Mouse (Mus musculus): ENCODE measurements at regions not wholly inside any gene's neighbourhood (a gene's known extent, or its start where the extent isn't known, plus 50 kb on each side); places are given as distances from the start of the nearest gene placed in this dataset.
A peak's percentile ranks its signal among the peaks of the same experiment; 100 is the strongest.

DNA sequence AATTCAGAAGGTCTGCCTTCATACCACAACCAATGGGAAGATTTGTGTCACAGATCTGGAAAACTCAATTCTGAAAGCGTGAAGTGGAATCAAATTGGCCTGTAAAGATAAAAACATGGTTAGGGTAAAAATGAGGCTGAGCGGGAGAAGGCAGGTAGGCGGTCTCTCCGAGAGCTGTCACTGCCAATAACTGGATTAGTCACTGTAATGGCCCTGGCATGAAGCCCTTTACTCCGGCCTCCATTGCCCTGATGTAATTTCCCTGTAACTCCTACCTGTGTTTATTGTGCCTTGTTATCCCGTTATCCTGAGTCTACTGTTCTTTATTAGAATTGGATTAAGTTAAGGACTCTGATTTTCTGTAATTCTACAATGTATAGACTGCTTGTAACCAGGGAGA, 166.3 kb upstream of the Eef2kmt start:
- ATAC-seq (ENCODE audit: insufficient number of reproducible peaks, low FRiP score, low TSS enrichment, low read depth): no peak
- WGBS: 85% methylated on average over 6 of the region's 6 CpGs

DNA sequence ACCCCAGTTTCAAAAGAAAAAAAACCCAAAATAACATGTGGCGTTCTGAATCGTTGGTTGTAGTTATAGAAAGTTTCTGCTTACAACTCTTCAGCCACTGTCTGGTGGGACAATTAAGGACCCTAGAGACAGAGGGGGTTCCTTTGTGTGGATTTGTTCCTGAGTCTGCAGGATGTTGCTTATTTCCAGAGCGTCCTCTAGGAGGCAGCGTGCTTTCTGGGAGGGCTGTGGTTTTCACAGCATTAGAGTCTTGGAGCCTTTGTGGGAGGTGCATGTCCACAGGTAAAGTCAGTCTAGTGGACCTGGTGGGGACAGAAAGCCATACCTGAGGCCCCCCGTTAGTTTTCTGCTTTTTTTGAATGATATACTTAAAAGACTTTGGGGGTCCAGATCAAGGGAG, 165.8 kb upstream of the Eef2kmt start:
- no peaks in the 10 kb centered on the region for H3K4me1 ChIP-seq (ENCODE audit: control insufficient read depth, insufficient read depth, low read length)
- H3K4me2 ChIP-seq (ENCODE audit: low read depth, severe bottlenecking): no peak overlapping the region
- H3K9ac ChIP-seq (ENCODE audit: low read length): no peak overlapping the region
- DNase-seq (ENCODE audit: low spot score) (no peak), ATAC-seq (ENCODE audit: insufficient number of reproducible peaks, low FRiP score, low TSS enrichment, low read depth) (no peak)
- H3K4me3 ChIP-seq (ENCODE audit: low read depth, low read length): no peak overlapping the region
- H3K36me3 ChIP-seq (ENCODE audit: control insufficient read depth, insufficient read depth, low read length): no peaks in the 10 kb centered on the region
- H3K9me3 ChIP-seq (ENCODE audit: control insufficient read depth, low read length): no peaks in the 10 kb centered on the region
- H3K27me3 ChIP-seq (ENCODE audit: control insufficient read depth, insufficient read depth, low read length): no peaks in the 10 kb centered on the region
- H3K27ac ChIP-seq (replicated peaks; ENCODE audit: low read depth, low read length): no peak overlapping the region
- whole genome bisulfite sequencing: 84% methylated on average over 5 of the region's 5 CpGs

More for the DNA sequence above, 166.3 kb upstream of the Eef2kmt start:
- Histone ChIP-seq H3K27ac (replicated peaks; ENCODE audit: low read depth, low read length) (no peak overlapping the region), H3K27me3 (ENCODE audit: control insufficient read depth, insufficient read depth, low read length) (no peaks in the 10 kb centered on the region), H3K4me1 (ENCODE audit: control insufficient read depth, insufficient read depth, low read length) (no peaks in the 10 kb centered on the region), H3K4me2 (ENCODE audit: low read depth, severe bottlenecking) (no peak overlapping the region), H3K36me3 (ENCODE audit: control insufficient read depth, insufficient read depth, low read length) (no peaks in the 10 kb centered on the region), H3K9me3 (ENCODE audit: control insufficient read depth, low read length) (no peaks in the 10 kb centered on the region), H3K4me3 (ENCODE audit: low read depth, low read length) (no peak overlapping the region), H3K9ac (ENCODE audit: low read length) (no peak overlapping the region)
- DNase-seq (ENCODE audit: low spot score): no peak

DNA sequence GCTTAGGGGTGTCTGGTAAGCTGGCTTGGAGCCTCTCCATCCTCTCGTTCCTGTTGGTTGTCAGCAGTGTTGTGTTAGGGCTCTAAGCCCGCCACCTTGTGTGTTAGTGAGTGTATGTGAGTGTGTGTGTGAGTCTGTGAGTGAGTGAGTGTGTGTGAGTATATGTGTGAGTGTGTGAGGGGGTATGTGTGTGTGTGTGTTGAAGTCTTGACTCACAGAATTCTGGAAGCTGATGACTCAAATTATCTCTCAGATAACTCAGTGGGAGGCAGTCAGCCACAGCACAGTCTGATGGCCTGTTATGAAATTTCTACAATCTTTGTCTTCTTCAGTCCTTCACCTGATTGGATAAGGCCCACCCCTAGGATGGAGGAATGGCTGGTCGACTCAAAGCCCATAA, 163.7 kb upstream of the Eef2kmt start:
- no peak overlapping the region for H3K27ac ChIP-seq (replicated peaks; ENCODE audit: low read depth, low read length)
- H3K9me3 ChIP-seq (ENCODE audit: control insufficient read depth, low read length): no peaks in the 10 kb centered on the region
- WGBS: 80% methylated on average over 3 of the region's 3 CpGs
- no peak overlapping the region for H3K9ac ChIP-seq (ENCODE audit: low read length)
- no peaks in the 10 kb centered on the region for H3K4me1 ChIP-seq (ENCODE audit: control insufficient read depth, insufficient read depth, low read length)
- H3K4me3 ChIP-seq (ENCODE audit: low read depth, low read length): no peak overlapping the region
- no peak for DNase-seq (ENCODE audit: low spot score)
- no peaks in the 10 kb centered on the region for H3K27me3 ChIP-seq (ENCODE audit: control insufficient read depth, insufficient read depth, low read length)
- H3K36me3 ChIP-seq (ENCODE audit: control insufficient read depth, insufficient read depth, low read length): no peaks in the 10 kb centered on the region
- no peak for ATAC-seq (ENCODE audit: insufficient number of reproducible peaks, low FRiP score, low TSS enrichment, low read depth)
- no peak overlapping the region for H3K4me2 ChIP-seq (ENCODE audit: low read depth, severe bottlenecking)

DNA sequence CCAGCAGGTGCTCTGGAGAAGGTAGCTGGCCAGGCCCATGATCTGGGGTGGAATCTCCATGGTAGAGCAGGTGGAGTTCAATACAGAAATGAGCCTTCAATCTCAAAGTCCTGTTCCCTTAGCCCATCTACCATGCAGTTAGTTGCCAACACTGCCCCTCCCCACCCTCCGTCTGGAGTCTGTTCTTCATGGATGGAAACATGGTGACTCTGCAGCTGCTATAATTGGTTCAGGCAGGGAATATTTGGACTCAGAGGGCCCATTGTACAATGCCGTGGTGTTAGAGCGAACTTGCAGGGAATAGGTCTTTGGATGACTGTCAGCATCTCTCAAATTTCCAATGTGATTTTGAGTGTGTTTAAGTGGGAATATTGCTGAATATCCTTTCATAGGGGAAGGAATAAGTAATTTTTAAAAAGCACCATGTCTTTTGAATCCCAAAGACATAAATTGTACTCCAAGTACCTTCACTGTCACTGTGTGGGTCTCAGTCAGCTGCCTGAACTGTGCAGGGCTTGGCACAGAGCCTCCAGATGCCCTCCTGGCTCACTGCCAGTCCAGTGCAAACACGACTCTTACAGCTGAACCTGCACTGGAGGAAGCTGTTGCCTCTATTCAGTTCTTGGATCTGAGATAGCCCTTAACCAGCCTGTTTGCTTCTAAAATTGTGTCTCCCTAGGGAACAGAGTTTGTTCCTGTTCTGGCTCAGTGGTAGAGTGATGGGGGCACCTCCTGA, 162.8 kb upstream of the Eef2kmt start:
- Histone ChIP-seq H3K36me3 (ENCODE audit: control insufficient read depth, insufficient read depth, low read length) (no peaks in the 10 kb centered on the region), H3K4me3 (ENCODE audit: low read depth, low read length) (no peak overlapping the region), H3K27ac (replicated peaks; ENCODE audit: low read depth, low read length) (no peak overlapping the region), H3K9ac (ENCODE audit: low read length) (no peak overlapping the region), H3K9me3 (ENCODE audit: control insufficient read depth, low read length) (no peaks in the 10 kb centered on the region), H3K27me3 (ENCODE audit: control insufficient read depth, insufficient read depth, low read length) (no peaks in the 10 kb centered on the region), H3K4me2 (ENCODE audit: low read depth, severe bottlenecking) (no peak overlapping the region), H3K4me1 (ENCODE audit: control insufficient read depth, insufficient read depth, low read length) (no peaks in the 10 kb centered on the region)
- ATAC-seq (ENCODE audit: insufficient number of reproducible peaks, low FRiP score, low TSS enrichment, low read depth) (no peak), DNase-seq (ENCODE audit: low spot score) (no peak)
- WGBS: 71% methylated on average over 4 of the region's 4 CpGs

DNA sequence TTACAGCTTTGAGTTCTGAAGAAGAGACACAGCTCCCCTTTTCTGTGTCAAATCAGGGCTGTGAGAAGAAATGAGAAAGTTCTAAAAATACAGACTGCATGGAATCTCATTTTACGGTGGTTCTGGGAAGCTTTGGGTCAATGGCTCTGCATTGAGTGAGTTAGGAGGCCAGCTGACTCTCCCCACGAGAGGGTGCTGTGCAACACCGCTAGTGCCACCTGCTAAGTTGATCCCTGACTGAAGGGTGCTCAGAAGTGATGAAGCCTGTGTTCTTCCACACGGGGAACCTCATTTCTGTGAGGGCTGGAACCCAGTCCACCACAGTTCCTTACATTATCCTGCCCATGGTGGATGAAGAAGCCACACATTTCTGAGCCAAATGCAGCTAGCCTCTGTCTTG, 159.5 kb upstream of the Eef2kmt start:
- ATAC-seq (ENCODE audit: insufficient number of reproducible peaks, low FRiP score, low TSS enrichment, low read depth) (no peak), DNase-seq (ENCODE audit: low spot score) (no peak)
- Histone ChIP-seq H3K4me3 (ENCODE audit: low read depth, low read length) (no peak overlapping the region), H3K27me3 (ENCODE audit: control insufficient read depth, insufficient read depth, low read length) (no peaks in the 10 kb centered on the region), H3K4me2 (ENCODE audit: low read depth, severe bottlenecking) (no peak overlapping the region), H3K9me3 (ENCODE audit: control insufficient read depth, low read length) (no peaks in the 10 kb centered on the region), H3K36me3 (ENCODE audit: control insufficient read depth, insufficient read depth, low read length) (no peaks in the 10 kb centered on the region), H3K27ac (replicated peaks; ENCODE audit: low read depth, low read length) (no peak overlapping the region), H3K4me1 (ENCODE audit: control insufficient read depth, insufficient read depth, low read length) (no peaks in the 10 kb centered on the region), H3K9ac (ENCODE audit: low read length) (no peak overlapping the region)
- 77% methylated on average over 4 of the region's 4 CpGs for WGBS

DNA sequence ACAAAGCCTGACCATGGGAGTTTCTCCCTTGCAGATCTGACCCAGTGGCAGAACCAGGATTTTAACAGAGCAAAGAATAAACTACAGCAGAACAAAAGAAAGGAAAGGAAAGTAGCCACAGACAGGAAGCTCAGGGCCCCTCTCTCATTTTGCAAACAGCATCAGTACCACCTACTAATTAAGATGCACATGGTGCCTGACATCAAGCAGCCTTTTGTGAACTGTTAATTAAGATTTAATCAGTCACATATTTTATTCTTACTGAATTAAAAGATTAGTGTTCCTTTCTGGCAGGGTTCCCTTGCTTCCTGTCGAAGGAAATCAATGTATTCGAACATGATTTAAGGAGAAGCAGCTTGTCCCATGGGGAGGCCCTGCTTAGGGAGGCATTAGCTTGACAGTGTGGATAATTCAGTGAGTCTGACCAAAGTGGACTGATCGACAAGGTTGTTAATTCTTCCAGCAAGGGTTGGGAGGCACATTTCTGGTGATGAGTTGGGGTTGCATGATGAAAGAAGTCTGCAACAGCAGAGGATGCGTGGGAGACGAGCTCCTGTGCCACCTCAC, 156.1 kb upstream of the Eef2kmt start:
- DNase-seq (ENCODE audit: low spot score) (no peak), ATAC-seq (ENCODE audit: insufficient number of reproducible peaks, low FRiP score, low TSS enrichment, low read depth) (no peak)
- no peak overlapping the region for H3K9ac ChIP-seq (ENCODE audit: low read length)
- no peak overlapping the region for H3K4me3 ChIP-seq (ENCODE audit: low read depth, low read length)
- 53% methylated on average over 5 of the region's 5 CpGs for WGBS
- H3K4me1 ChIP-seq (ENCODE audit: control insufficient read depth, insufficient read depth, low read length): no peaks in the 10 kb centered on the region
- no peaks in the 10 kb centered on the region for H3K36me3 ChIP-seq (ENCODE audit: control insufficient read depth, insufficient read depth, low read length)
- no peak overlapping the region for H3K4me2 ChIP-seq (ENCODE audit: low read depth, severe bottlenecking)
- no peaks in the 10 kb centered on the region for H3K27me3 ChIP-seq (ENCODE audit: control insufficient read depth, insufficient read depth, low read length)
- no peaks in the 10 kb centered on the region; the same call in 1 of the 2 replicates for H3K9me3 ChIP-seq (ENCODE audit: control insufficient read depth, low read length)
- H3K27ac ChIP-seq (replicated peaks; ENCODE audit: low read depth, low read length): no peak overlapping the region

DNA sequence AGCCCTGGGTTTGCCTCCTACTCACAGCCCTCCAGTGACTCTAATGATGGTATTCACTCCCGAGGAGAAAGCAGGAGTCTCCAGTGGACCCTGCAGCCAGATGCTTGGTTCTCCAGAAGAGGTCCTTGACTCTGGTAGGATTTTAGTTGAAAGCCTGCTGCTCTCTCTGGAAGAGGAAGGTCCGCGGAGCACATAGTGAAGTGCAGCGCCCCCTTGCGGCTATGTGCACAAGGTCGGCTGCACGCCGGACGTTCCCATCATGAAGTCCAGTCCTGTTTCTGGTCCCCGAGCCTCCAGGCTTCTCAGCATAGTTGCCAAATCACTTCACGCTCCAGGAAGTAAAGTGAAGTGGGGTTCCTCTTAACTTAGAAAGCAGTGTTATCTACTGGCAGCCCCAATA, 150.9 kb upstream of the Eef2kmt start:
- no peak overlapping the region for H3K4me2 ChIP-seq (ENCODE audit: low read depth, severe bottlenecking)
- peak; percentile 83 for DNase-seq (ENCODE audit: low spot score)
- H3K9me3 ChIP-seq (ENCODE audit: control insufficient read depth, low read length): no peaks in the 10 kb centered on the region; the same call in 1 of the 2 replicates
- WGBS: 10% methylated on average over 11 of the region's 11 CpGs
- no peak for ATAC-seq (ENCODE audit: insufficient number of reproducible peaks, low FRiP score, low TSS enrichment, low read depth)
- H3K27ac ChIP-seq (replicated peaks; ENCODE audit: low read depth, low read length): no peak overlapping the region
- H3K4me3 ChIP-seq (ENCODE audit: low read depth, low read length): no peak overlapping the region
- no peaks in the 10 kb centered on the region for H3K4me1 ChIP-seq (ENCODE audit: control insufficient read depth, insufficient read depth, low read length)
- H3K36me3 ChIP-seq (ENCODE audit: control insufficient read depth, insufficient read depth, low read length): no peaks in the 10 kb centered on the region
- H3K9ac ChIP-seq (ENCODE audit: low read length): no peak overlapping the region
- H3K27me3 ChIP-seq (ENCODE audit: control insufficient read depth, insufficient read depth, low read length): no peaks in the 10 kb centered on the region

DNA sequence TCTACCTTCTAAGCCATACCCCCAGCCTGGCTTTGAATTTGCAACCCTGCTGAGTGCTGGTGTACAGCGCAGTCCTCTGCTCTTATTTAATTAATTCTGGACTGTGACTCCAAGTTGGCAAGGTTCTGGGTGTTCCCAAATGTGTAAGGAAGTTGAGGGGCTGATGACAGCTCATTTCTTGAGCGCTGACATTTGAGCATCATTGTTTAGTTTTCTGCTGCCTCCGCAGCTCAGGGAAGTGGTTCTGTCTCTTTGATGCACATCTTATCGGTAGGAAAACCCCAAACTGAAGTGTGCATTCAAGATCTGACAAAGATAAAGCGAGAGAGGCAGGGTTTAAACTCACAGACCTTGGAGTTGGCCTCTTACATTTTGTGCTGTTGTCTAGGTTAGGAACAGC, 137.6 kb upstream of the Eef2kmt start:
- Histone ChIP-seq H3K4me2 (ENCODE audit: low read depth, severe bottlenecking) (no peak overlapping the region), H3K4me3 (ENCODE audit: low read depth, low read length) (no peak overlapping the region), H3K9ac (ENCODE audit: low read length) (no peak overlapping the region), H3K27ac (replicated peaks; ENCODE audit: low read depth, low read length) (no peak overlapping the region), H3K4me1 (ENCODE audit: control insufficient read depth, insufficient read depth, low read length) (no peaks in the 10 kb centered on the region), H3K36me3 (ENCODE audit: control insufficient read depth, insufficient read depth, low read length) (no peaks in the 10 kb centered on the region), H3K27me3 (ENCODE audit: control insufficient read depth, insufficient read depth, low read length) (no peaks in the 10 kb centered on the region), H3K9me3 (ENCODE audit: control insufficient read depth, low read length) (no peaks in the 10 kb centered on the region)
- DNase-seq (ENCODE audit: low spot score): no peak
- 80% methylated on average over 5 of the region's 5 CpGs for WGBS
- ATAC-seq (ENCODE audit: insufficient number of reproducible peaks, low FRiP score, low TSS enrichment, low read depth): no peak

DNA sequence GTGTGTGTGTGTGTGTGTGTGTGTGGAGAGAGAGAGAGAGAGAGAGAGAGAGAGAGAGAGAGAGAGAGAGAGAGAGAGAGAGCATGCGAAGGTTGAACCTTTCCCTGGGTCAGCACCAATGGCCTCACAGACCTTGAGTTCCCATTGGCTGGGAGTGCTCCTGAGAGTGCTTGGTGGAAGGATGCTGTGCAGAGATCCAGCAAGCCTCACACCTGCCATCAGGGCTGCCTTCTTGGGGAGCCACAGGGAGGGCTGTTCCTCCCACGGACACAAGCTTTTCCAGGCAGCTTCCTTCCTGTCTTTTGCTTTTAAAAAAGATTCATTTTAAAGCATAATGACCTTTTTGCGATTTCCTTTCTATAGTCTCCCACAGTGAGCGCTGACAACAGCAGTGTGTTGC, 127.1 kb upstream of the Eef2kmt start:
- Histone ChIP-seq H3K9ac (ENCODE audit: low read length) (no peak overlapping the region), H3K4me2 (ENCODE audit: low read depth, severe bottlenecking) (no peak overlapping the region), H3K9me3 (ENCODE audit: control insufficient read depth, low read length) (no peaks in the 10 kb centered on the region), H3K4me3 (ENCODE audit: low read depth, low read length) (no peak overlapping the region), H3K27me3 (ENCODE audit: control insufficient read depth, insufficient read depth, low read length) (no peaks in the 10 kb centered on the region), H3K36me3 (ENCODE audit: control insufficient read depth, insufficient read depth, low read length) (no peaks in the 10 kb centered on the region), H3K4me1 (ENCODE audit: control insufficient read depth, insufficient read depth, low read length) (no peaks in the 10 kb centered on the region), H3K27ac (replicated peaks; ENCODE audit: low read depth, low read length) (no peak overlapping the region)
- DNase-seq (ENCODE audit: low spot score) (no peak), ATAC-seq (ENCODE audit: insufficient number of reproducible peaks, low FRiP score, low TSS enrichment, low read depth) (no peak)
- 55% methylated on average over 4 of the region's 4 CpGs for WGBS
